Mouse (Mus musculus): Measurements from ENCODE around the gene Gm29866. TPM values are rescaled to one million over a fixed set of nuclear protein-coding genes. Genes with fewer than 3 reads are reported as not detected.

Gm29866 gene
- not detected for total RNA-seq (2023)

GRCm38 (mm10) chrY:20993557-20993956 is at the start of gene Gm29866:
Gene Gm29866 (minus strand): TSS chrY:20993657.

Other genes with a start within 250 kb of the Gm29866 start
- not detected for gene Gm20909, start 170.9 kb upstream of the Gm29866 start, total RNA-seq (2023)
- gene Gm20865, start 247.9 kb upstream of the Gm29866 start, total RNA-seq (2023) = not detected